Mouse (Mus musculus) granulocyte monocyte progenitor cell, adult 5-6 weeks (primary cell): ENCODE measurements around the gene Gnb1. TPM values are rescaled to one million over a fixed set of nuclear protein-coding genes. Genes with fewer than 3 reads are reported as not detected.
A peak's percentile ranks its signal among the peaks of the same experiment; 100 is the strongest.

ENCODE experiments used
- ATAC-seq: replicated peaks from 2 replicates; pipeline ENCODE4 v1.8.0; 2016; ENCODE audit warnings: mild to moderate bottlenecking, moderate TSS enrichment, inconsistent platforms; ENCODE audit not compliant: poor library complexity, severe bottlenecking
- total RNA-seq, 2 experiments: library from RNA; stranded (forward) in 1 of 2; stranded (reverse) in 1 of 2; fragments of 200-712, 200-1000 nt in 1 of 2; fragments of >200 nt in 1 of 2; fragmentation: Nextera tagmentation in 1 of 2; gene quantifications; 2 replicates each; pipeline ENCODE4 v1.2.3; 2014 to 2017

The Gnb1 gene
- total RNA-seq, 2 experiments from 2014 or later: 135 to 223 TPM

DNA sequence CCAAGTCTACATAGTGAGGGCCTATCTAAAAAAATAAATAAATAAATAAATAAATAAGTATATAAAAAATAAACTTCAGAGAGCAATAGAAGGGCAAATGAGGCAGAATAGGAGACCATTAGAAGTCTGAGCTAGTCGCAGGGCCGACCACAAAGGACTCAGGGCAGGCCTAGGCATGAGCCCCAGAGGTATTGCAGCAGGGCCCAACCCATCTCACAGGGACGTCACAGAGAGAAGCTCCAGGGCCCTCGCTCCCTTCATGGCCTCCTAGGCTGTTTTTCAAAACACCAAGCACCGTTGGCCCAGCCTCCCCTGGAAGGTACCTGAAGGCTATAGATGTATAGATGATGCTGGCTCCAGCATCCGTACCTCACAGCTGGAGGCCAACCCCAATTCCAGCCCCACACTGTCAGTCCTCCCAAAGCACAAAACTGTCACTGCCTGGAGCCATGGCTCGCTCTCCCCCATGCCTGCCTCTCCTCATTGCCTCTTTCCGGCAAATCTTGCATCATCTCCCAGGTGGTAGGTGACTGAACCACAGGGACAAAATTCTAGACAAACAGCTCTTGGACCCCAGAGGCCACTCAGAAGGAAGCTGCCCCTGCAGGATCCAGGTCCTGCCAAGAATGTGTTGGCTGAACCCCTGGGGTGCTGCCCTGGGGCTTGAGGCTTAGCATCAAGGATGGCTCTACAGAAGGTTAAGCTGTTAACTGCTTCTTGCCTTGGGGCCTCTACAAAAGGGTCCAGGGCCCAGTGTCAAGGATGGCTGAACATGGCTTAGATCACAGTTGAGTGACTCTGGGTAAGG, 8.2 kb upstream of the Gnb1 start:
- ATAC-seq: no peak

DNA sequence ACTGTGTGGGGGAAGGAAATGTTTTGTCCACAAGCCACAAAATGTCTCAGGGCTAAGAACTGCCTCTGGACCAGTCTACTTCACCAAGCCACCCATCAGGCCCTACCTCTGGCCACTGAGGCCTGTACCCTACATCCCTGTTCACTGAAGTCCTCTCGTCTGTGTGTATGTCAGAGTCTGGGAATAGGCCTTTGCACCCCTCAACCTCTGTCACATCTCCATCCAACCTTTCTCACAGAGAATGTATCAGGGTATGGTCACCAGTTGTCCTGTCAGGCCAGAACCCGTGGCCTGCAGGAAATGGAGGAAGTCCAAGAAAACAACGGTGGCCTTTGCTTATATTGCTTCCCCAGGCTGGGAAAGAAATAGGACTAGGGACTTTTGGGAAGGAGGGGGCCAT, 5.6 kb upstream of the Gnb1 start:
- ATAC-seq: no peak

DNA sequence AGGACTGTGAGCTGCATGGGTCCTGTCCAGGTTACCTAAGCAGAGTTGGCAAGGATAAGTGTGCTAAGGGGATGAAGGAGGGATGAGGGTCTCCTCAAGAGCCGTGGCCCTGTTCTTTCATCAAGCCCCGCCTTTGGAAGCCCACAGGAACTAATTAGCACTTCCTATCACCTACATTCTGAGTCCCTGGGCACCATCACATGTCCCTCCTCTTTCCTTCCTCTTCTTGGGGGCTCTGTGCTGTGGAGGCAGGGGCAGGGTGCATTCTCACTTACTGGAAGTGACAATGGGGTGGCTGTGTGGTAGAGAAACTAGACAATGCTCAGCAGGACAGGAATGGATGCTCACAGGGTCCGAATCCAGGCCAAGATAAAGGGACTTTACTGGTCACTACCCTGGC, 3.4 kb upstream of the Gnb1 start:
- ATAC-seq: peak; percentile 58

DNA sequence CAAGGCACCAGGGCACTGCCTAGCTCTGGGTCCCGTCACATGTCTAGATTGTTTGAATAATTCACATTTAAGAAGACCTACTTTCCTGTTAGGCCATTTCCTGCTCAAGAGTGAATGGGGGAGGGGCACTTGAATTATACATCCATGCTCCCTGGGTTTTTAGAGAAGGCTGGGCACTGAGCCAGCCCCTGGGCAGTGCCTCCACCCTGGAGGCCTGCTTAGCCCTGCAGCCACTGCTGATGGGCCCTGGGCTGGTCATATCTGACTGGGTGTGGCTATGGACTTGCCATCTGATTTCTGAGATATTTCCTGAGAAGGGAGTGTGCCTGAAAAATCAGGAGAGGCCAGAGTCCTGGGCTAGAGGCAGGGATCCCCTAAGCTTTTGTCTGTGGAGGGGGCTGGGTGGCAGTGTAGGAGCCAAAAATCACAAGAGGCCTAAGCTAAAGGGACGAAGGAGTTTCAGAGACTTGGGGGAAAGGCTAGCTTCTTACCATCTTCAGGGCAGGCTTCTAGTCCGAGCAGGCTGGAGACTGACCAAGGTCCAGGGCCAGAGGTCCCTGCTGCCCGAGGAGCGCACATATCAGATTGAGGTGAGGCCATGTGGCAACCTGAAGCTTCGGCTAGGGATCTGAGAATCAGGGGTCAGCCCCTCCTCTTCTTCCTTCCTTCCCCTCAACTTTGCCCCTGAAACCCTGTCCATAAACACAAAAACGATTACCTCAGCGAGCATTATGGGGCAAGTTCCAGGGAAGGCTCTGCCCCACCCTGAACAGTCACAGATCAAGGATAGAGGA, 2.7 kb upstream of the Gnb1 start:
- ATAC-seq: peak; percentile 6; the same call in 1 of the 2 replicates

DNA sequence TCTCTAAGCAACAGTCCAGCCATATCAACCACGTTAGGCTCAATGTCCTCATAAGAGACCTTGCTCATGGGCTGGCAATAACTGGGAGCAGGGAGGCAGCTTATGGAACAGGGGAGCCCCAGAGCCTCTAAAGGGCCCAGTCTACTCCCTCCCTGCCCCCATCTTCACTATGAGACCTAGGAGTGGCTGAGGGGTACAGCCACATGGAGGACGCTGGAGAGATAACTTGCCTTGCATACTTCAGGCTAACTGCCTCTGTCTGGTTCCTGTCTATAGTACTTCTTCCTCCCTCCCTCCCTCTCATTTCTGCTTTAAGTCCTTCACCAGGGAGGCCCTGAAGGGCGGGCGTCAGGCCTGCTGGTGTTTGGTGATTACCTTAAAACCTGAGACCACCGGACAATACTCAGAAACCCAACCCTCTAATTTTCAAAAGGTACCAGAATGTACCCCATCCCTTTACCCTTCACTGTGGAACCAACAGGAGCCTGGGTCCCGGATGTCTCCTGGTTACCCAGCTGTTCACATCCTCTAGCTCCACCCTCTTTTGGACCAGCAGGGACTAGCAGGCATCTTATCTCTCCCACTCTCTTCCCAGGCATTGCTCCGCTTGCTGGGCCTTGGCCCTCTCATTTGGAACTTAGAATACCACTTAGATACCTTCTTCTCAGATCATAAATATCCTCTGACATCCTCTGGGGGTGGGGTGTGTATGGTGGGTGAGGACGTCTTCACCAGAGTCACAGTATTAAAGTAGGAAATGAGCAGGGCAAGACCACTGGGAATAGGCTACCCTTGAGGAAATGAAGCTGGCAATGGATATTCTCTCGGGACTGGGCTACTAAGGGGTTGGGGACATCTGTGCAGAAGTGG, 1.8 kb upstream of the Gnb1 start:
- ATAC-seq: no peak

DNA sequence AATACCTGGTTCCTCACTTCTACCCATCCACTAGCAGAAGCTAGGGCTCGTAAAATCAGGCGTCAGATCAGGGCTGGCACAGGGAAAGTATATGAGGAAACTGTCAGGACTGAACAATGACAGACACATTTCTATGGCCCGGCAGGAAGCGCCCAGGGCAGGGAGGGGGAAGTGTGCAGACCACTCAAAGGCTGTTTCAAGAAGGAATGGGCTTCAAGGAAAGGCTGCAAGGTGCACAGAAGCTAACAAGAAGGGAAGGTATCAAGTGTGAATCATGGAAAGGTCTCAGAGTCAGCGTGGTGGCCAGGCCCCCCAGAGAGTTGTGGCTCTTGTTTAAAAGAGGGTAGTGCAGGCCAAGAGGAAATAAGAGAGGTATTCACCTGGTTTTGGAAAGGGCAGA, 705 bp upstream of the Gnb1 start:
- peak; percentile 36 for ATAC-seq

DNA sequence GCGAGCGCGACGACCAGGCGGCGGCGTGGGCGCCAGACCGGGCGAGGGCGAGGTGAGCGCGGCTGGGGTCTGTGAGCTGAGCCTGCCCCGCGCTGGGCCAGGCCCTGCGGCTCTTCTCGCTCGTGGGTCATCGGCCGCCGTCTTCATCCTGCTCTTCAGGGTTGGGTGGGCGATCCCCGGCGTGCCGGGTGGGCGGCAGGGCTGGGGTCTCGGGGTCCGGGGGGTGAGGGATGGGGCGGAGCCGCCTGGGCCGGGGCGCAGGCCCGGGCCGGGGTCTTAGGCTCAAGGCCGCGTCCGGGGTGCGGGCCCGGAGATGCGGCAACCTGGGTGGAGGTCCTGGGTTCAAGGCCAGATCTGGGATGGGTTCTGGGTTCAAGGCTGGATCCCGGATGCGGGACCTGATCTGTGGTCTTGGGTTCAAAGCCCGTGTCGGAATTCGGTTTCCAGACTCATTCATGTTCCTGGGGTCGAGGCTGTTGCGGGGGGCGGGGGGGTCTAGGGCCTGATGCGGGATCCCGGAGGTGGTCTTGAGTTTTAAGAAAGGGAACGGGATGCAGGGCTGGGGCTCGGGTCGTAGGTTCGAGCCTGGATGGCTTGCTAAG, 469 bp downstream of the Gnb1 start:
- no peak for ATAC-seq

DNA sequence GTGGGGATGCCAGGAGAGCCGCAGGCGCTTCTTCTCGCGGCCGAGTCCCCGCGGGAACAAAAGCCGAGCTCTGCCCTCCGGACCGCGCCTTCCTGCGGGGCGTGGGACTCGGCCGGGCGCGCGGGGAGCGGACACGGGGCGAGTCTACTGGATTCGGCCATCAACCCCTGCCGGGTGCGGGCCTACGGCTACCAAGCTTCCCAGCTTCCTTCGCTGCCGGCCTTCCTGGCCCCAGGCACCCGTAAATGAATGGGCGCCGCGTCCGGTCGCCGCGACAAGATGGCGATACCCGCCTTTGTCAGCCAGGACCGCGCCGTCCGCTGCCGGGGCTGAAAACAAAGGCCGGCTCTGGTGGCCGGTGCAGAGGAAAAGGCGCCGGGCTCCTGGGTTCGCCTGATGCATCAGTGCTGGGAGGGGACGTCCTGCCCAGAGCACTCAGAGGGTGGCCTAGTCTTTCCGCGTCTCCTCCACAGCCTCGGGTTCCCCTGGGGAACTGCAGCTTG, 1.0 kb downstream of the Gnb1 start:
- peak; percentile 23 for ATAC-seq

DNA sequence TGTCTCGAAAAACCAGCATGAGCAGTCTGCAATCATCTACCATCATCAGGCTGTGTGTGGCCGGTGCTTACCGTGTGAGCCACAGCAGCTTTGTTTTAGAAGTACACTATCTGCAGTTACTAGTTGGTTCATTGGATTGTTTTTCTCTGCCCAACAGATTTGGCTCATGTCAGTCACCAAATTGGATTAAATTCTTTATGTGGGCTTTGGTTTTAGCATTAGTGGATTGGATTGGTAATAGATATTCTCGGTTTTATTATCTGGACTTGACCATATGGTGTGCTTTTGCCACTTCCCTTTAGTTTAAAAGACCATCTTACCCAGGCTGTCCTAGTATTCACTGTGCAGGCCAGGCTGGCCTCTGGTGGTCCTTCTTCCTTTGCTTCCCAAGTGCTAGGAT, 3.7 kb downstream of the Gnb1 start:
- ATAC-seq: no peak

DNA sequence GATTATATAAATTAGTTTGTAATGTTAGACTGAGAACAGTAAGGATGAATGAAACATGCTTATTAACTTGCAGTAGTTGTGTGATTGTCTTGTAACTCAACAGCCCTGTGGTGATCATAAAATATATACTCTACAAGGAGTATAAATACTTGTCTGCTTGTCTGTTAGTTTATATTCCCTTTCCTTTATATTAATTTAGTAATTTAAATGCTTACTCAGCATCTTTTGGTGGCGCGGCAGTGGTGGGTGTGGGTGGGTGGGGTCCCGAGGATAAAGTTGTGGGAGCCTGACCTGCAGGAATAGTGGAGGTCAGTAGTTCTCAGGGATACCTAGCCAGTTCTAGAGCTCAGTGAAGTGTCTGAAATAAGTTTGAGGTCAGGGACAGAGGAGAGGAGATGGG, 6.8 kb downstream of the Gnb1 start:
- no peak for ATAC-seq

DNA sequence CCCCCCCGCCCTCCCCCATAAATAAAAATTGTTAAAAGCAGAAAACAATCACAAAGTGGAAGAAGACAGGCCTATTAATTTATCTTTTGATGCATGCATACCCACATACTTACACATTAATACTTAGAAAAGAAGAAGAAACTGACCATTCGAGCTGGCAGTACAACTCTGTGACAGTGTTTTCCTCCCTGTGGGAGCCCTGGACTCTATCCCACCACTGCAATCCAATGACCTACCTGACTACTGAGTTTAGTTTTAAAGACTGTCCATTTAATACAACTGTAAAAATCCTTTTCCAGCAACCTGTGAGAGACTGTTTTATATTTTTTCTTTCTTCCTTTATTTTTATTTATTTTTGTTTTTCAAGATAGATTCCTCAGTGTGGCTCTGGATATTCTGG, 10.0 kb downstream of the Gnb1 start:
- ATAC-seq: no peak

DNA sequence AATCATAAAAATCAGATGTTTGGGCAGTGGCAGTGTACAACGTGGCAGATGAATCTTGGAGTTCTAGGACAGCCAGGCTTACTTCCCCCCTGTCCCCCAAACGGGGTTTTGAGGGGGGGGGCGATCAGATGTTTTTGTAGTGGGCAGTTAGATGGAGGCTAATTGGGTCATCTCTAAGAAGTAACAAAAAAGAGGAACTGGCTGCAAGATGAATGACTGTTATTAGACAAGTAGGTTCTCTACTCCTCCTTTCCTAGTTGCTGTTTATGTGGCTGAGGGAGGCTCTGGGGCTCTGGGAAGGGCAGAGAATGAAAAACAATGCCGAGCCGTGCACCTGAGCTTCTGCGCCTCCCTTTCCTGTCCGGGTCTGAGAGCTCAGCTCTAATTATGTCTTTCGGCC, 13.9 kb downstream of the Gnb1 start:
- ATAC-seq: peak; percentile 88

DNA sequence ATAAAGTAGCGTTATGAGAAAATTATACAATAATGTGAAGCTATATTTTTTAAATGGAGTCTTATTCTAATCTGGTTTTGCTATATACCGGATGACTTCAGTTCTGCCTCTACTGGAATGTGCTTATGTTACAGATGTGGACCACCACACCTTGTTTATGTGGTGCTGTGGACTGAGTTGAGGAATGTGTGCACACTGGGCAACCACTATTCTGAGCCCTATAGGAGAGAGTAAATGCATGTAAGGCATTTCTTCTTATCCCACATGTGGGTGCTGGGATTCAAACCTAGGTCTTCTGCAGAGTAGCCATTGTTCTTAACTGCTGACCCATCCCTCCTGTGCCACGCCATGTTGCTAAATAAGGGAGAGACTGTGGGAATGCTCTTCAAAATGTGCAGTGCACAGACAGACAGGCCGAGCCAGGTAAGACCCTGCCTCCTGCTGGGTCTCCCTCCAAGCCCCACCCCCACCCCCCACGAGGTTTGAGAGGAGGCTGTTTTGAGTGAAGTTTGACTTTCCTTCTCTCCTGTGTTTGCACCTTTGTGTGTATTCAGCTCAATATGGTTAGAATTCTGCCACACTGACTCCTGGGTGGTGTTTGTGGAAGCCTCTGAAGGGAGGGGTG, 14.6 kb downstream of the Gnb1 start:
- ATAC-seq: no peak

DNA sequence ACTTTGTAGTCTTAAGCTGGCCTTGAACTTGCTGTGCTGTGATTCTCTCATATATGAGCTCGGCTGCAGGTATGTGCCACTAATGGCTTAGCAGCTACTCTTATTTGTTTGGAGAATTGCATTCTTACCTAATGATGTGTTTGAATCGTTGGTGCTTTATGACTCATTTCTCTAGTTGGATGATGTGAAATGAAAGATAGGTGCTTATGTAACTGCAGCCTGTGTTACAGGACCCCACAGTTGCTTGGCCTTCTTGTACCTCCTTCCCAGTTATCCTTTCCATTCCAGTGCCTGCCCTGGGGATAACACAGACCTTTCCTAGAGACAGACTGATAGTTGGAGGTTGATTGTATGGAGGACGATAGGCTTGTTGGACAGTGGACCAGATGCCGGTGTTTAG, 17.5 kb downstream of the Gnb1 start:
- ATAC-seq: 0 out of 2 replicates have a peak, but pooled peaks have one; percentile 10

DNA sequence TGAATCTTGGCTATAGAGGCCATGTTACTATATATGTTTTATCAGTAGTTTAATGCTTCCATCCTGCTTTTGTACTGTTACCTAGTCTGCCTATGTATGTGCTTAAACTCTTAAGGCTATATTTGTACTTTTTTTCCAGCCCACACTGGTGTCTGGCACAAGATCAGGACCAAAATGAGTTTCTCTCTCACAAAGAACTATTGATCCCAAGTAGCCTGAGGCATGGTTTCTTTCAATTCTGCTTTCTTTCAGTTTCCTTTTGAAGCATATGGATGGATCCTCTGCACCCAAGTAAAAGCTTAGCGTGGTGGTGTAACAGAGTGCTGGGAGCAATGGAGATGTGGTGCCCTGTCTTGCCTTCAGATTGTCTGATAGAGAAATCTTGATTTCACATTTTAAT, 19.8 kb downstream of the Gnb1 start:
- no peak for ATAC-seq

DNA sequence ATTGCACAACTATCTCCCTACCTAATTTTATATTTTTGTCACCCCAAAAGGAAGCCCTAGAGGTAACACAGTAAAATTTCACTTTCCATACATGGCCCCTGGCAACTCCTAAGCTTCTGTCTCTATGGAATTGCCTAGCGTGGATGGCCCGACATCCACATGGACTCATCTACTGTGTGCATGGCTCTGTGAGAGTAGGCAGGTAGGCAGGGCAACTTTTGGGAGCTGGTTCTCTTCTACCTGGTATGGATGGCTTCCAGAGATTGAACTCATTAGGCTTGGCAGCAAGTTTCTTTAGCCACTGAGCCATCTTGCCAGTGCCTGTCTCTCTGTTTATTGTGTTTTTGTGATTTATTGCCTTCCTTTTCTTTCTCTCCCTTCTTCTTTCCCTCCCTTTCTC, 23.6 kb downstream of the Gnb1 start:
- no peak for ATAC-seq

DNA sequence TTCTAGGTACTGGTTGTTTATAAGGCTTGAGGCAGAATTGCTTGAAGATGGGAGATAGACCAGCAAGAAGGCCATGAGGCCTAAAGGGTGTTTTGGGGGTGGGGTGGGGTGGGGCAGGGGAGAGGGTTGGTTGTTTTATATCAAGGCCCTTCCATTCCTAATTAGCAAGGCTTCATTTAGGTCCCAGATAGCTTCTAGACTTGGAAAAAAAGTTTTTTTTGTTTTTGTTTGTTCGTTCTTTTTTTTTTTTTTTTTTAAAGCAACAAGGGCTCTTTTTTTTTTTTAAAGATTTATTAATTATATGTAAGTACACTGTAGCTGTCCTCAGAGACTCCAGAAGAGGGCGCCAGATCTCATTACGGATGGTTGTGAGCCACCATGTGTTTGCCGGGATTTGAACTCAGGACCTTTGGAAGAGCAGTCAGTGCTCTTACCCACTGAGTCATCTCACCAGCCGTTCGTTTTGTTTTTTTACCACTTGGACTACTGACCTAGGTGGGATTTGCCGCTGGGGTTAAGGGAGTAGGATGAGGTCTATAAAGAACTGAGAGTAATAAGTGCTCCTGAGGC, 26.9 kb downstream of the Gnb1 start:
- no peak for ATAC-seq

DNA sequence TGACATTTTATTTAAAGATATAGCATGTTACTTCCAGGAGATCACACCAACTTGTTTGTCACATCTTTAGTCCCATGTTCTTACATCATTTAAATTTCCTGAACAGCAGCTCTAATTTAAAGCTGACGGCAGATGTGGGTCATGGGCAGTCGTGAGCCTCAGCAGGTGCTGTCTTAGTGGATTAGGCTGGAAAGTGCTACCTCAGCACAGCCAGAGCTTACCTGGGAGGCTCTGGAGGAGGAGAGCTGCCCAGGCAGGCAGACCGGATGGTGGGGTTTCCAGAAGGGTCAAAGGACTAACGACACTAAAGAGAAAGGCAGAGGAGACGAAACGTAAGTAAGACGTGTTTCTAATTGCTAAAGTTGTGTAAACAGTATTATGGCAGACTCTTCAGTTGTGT, 31.2 kb downstream of the Gnb1 start:
- ATAC-seq: no peak

DNA sequence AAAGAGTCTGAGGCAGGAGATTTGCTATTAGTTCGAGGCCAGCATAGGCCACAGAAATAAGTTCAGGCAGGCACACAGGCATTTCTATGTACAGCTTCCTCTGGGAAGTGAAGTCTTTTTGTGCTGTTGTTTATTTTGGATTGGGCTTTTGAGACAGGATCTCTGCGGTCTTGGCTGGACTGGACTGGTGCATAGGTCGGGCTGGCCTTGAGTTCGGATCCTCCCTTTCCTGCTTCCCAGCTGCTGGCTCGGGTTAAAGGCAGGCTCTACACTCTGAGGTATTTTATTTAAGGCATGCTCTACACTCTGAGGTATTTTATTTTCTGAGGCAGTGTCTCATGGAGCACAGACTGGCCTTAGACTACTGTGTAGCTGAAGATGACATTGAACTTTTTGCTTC, 34.6 kb downstream of the Gnb1 start:
- ATAC-seq: no peak
